Mouse (Mus musculus) kidney, embryonic 15.5 days (tissue): Measurements from ENCODE around the gene Mme. TPM values are rescaled to one million over a fixed set of nuclear protein-coding genes. Genes with fewer than 3 reads are reported as not detected.
A peak's percentile ranks its signal among the peaks of the same experiment; 100 is the strongest.

ENCODE experiments used
- ATAC-seq: fragments of 200-750 bp; cut with Nextera tagmentation; replicated peaks from 2 replicates; pipeline ENCODE4 v1.8.0; 2017; ENCODE audit warnings: moderate TSS enrichment; ENCODE audit not compliant: low FRiP score
- H3K27ac ChIP-seq: fragments of 300-500 bp; sonication (generic); 2 replicates; pipeline ENCODE4 v1.5.1; 2015; ENCODE audit warnings: mild to moderate bottlenecking, inconsistent platforms
- H3K27me3 ChIP-seq: fragments of 300-500 bp; sonication (generic); 2 replicates; pipeline ENCODE4 v1.6.1; 2015; ENCODE audit warnings: inconsistent platforms
- H3K36me3 ChIP-seq: fragments of 300-500 bp; sonication (generic); 2 replicates; pipeline ENCODE4 v1.6.1; 2015; ENCODE audit warnings: inconsistent platforms
- H3K4me1 ChIP-seq: fragments of 300-500 bp; sonication (generic); 2 replicates; pipeline ENCODE4 v1.6.1; 2015; ENCODE audit warnings: inconsistent platforms
- H3K4me2 ChIP-seq: fragments of 300-500 bp; sonication (generic); 2 replicates; pipeline ENCODE4 v1.6.1; 2015; ENCODE audit warnings: moderate library complexity, mild to moderate bottlenecking, inconsistent platforms
- H3K4me3 ChIP-seq: fragments of 300-500 bp; sonication (generic); replicated peaks from 2 replicates; pipeline ENCODE4 v1.5.1; 2015; ENCODE audit warnings: mild to moderate bottlenecking, inconsistent platforms
- H3K9ac ChIP-seq: fragments of 300-500 bp; sonication (generic); 2 replicates; pipeline ENCODE4 v1.6.1; 2015; ENCODE audit warnings: mild to moderate bottlenecking, inconsistent platforms
- H3K9me3 ChIP-seq: fragments of 300-500 bp; sonication (generic); replicated peaks from 2 replicates; pipeline ENCODE4 v1.6.1; 2016; ENCODE audit warnings: inconsistent platforms
- WGBS: fragments of 180-500 bp; shearing (Covaris S2); methylation state at CpG from one replicate; pipeline ENCODE4 v1.1.7; 2015; ENCODE audit warnings: mixed read lengths; 5-methylcytosine and 5-hydroxymethylcytosine counted together
- polyA plus RNA-seq: library from polyadenylated mRNA; unstranded; fragments of >200 nt; fragmentation: Nextera tagmentation; extraction: Ambion mirVana; gene quantifications from 2 replicates; pipeline ENCODE4 v1.2.1, GENCODE M21; 2015

Gene Mme
- polyA plus RNA-seq, 1 experiment from 2014 or later: 31.0 TPM

DNA sequence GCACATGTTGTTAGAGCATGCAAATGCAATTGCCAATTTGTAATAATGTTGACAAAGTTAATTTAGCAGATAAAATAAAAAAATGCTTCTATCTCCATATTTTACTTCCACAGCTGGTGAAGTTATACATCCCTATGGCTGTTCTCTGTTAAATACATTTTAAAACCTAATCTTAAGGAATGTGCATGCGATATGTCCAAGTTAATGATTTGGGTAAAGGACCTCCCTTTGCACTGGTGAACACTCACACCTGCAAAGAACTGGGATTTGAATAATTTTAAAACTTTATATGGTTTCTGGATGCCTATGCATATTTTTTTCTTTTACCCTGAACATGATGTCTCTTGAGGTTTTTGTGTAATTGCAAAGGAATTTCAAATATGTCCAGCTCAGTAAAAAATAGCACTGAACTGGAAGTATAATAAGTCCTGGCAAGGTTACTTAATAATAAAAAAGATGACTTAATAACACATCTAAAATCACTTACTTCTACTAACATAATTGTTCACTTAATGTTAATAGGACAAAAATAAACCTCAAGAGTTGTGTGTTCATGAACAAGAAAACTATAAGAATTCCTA, 110.4 kb downstream of the Mme start:
- Histone ChIP-seq H3K4me1 (no peaks in the 10 kb centered on the region), H3K27ac (peak overlapping the region; percentile 70; the same call in 1 of the 2 replicates), H3K36me3 (peaks cover 6% of the 10 kb centered on the region; the same call in 1 of the 2 replicates), H3K27me3 (no peaks in the 10 kb centered on the region), H3K9me3 (no peaks in the 10 kb centered on the region), H3K4me2 (no peak overlapping the region), H3K9ac (no peak overlapping the region), H3K4me3 (no peak overlapping the region)
- 69% methylated on average over 1 of the region's 1 CpGs for WGBS
- ATAC-seq: no peak; the same call in 1 of the 2 replicates

DNA sequence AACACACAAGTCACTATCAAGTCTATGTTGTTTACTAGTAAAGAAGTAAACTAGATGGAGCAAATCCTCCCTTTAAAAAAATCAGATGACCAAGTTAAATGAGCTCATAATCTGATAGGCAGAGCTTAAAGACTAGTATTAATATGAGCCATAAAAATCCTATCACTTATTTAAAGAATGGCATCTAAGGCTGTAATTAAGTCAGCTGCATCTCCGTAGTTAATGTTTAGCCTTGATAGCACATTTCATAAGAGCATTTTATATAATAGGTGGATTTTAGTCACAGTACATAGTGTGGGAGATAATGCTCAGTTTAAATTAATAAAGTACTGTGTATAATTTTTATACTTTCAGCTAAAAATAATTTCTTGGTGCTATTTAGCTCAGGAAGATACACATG, 118.2 kb downstream of the Mme start:
- Histone ChIP-seq H3K36me3 (no peaks in the 10 kb centered on the region), H3K27me3 (no peaks in the 10 kb centered on the region), H3K4me1 (no peaks in the 10 kb centered on the region), H3K27ac (no peak overlapping the region), H3K9me3 (no peaks in the 10 kb centered on the region), H3K9ac (no peak overlapping the region), H3K4me2 (no peak overlapping the region), H3K4me3 (no peak overlapping the region)
- WGBS: 83% methylated on average over 1 of the region's 1 CpGs
- ATAC-seq: no peak

GRCm38 (mm10) chr3:63384989-63385388, 143.7 kb downstream of the Mme start:
- no peaks in the 10 kb centered on the region for H3K27me3 ChIP-seq
- H3K4me3 ChIP-seq: no peak overlapping the region
- ATAC-seq: no peak
- no peak overlapping the region for H3K9ac ChIP-seq
- no peak overlapping the region for H3K4me2 ChIP-seq
- WGBS: 65% methylated on average over 2 of the region's 2 CpGs
- no peaks in the 10 kb centered on the region for H3K4me1 ChIP-seq
- no peaks in the 10 kb centered on the region for H3K9me3 ChIP-seq
- H3K27ac ChIP-seq: no peak overlapping the region
- 0 out of 2 replicates have a peak, but pooled peaks cover 5% of the 10 kb centered on the region for H3K36me3 ChIP-seq

DNA sequence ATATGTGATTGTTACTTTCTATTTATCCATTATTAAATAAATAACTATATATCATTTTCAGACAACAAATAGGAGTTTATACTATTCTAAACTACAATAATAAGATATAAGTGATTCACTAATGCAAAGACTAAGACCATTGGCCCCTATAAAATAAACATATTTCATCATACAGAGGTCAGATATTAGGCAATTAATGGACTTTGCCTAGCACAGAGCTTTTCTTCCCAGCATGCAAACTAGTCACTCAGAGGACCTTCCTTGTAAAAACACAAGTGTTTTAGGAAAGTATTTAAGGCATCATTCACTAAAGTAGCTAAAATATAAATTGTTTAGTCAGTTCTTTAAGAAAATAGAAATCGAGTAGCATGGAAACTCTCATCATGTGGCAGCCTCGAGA, 149.4 kb downstream of the Mme start:
- ATAC-seq: no peak
- H3K36me3 ChIP-seq: no peaks in the 10 kb centered on the region
- no peaks in the 10 kb centered on the region for H3K4me1 ChIP-seq
- H3K27ac ChIP-seq: no peak overlapping the region
- H3K4me2 ChIP-seq: no peak overlapping the region
- no peaks in the 10 kb centered on the region for H3K27me3 ChIP-seq
- WGBS: 72% methylated on average over 2 of the region's 2 CpGs
- H3K9me3 ChIP-seq: no peaks in the 10 kb centered on the region
- no peak overlapping the region for H3K4me3 ChIP-seq
- H3K9ac ChIP-seq: no peak overlapping the region

DNA sequence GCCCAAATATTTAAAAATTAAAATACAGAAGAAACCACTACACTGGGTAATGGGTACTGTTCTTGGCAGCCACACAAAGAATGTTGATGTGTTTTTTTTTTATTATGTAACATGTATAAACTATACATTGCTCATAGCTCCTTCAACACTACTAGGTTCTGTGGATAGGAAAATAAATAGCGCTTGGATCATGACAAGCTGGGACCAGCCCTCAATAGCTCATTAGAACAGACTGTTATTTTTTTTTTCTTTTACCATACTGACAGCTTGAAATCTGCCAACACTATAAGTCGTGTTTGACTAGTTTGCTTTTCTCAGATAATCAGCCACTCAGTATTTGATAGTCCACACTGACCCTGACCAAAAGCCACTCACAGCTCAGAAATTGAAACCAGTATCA, 150.0 kb downstream of the Mme start:
- Histone ChIP-seq H3K4me2 (no peak overlapping the region), H3K4me3 (no peak overlapping the region), H3K4me1 (no peaks in the 10 kb centered on the region), H3K27me3 (no peaks in the 10 kb centered on the region), H3K9me3 (no peaks in the 10 kb centered on the region), H3K27ac (no peak overlapping the region), H3K9ac (no peak overlapping the region), H3K36me3 (no peaks in the 10 kb centered on the region)
- WGBS: 73% methylated on average over 2 of the region's 2 CpGs
- no peak for ATAC-seq

- H3K36me3 ChIP-seq: no peaks in the 10 kb centered on the region
- no peak overlapping the region for H3K4me3 ChIP-seq
- no peak overlapping the region for H3K27ac ChIP-seq
- no peaks in the 10 kb centered on the region for H3K4me1 ChIP-seq
- H3K9me3 ChIP-seq: no peaks in the 10 kb centered on the region
- H3K27me3 ChIP-seq: no peaks in the 10 kb centered on the region
- no peak overlapping the region for H3K4me2 ChIP-seq
- no peak overlapping the region for H3K9ac ChIP-seq
- 88% methylated on average over 4 of the region's 4 CpGs for WGBS
- ATAC-seq: no peak
These were observed 153.1 kb downstream of the Mme start for GRCm38 (mm10) chr3:63394424-63394941.

- H3K9me3 ChIP-seq: no peaks in the 10 kb centered on the region
- no peaks in the 10 kb centered on the region for H3K4me1 ChIP-seq
- no peak overlapping the region for H3K4me2 ChIP-seq
- H3K9ac ChIP-seq: no peak overlapping the region
- 35% methylated on average over 4 of the region's 4 CpGs for WGBS
- H3K4me3 ChIP-seq: no peak overlapping the region
- ATAC-seq: no peak
- H3K36me3 ChIP-seq: no peaks in the 10 kb centered on the region
- H3K27ac ChIP-seq: no peak overlapping the region
- H3K27me3 ChIP-seq: no peaks in the 10 kb centered on the region
These were observed 156.8 kb downstream of the Mme start for GRCm38 (mm10) chr3:63398171-63398570.

- 81% methylated on average over 3 of the region's 3 CpGs for WGBS
- no peak overlapping the region for H3K27ac ChIP-seq
- no peak for ATAC-seq
- no peaks in the 10 kb centered on the region for H3K9me3 ChIP-seq
- H3K36me3 ChIP-seq: no peaks in the 10 kb centered on the region
- no peak overlapping the region for H3K4me2 ChIP-seq
- H3K4me3 ChIP-seq: no peak overlapping the region
- H3K4me1 ChIP-seq: no peaks in the 10 kb centered on the region
- H3K27me3 ChIP-seq: no peaks in the 10 kb centered on the region
- H3K9ac ChIP-seq: no peak overlapping the region
These were observed 165.1 kb downstream of the Mme start for GRCm38 (mm10) chr3:63406438-63406837.

GRCm38 (mm10) chr3:63411006-63411405, 169.7 kb downstream of the Mme start:
- Histone ChIP-seq H3K9ac (no peak overlapping the region), H3K27ac (no peak overlapping the region), H3K36me3 (no peaks in the 10 kb centered on the region), H3K4me2 (no peak overlapping the region), H3K4me3 (no peak overlapping the region), H3K4me1 (peaks cover 16% of the 10 kb centered on the region), H3K27me3 (no peaks in the 10 kb centered on the region), H3K9me3 (no peaks in the 10 kb centered on the region)
- WGBS: 91% methylated on average over 4 of the region's 4 CpGs
- no peak for ATAC-seq

GRCm38 (mm10) chr3:63412220-63412937, 171.0 kb downstream of the Mme start:
- H3K4me3 ChIP-seq: no peak overlapping the region
- no peaks in the 10 kb centered on the region for H3K27me3 ChIP-seq
- H3K9me3 ChIP-seq: no peaks in the 10 kb centered on the region
- H3K27ac ChIP-seq: peak overlapping the region; percentile 73
- WGBS: 41% methylated on average over 6 of the region's 6 CpGs
- H3K4me2 ChIP-seq: no peak overlapping the region
- no peak overlapping the region for H3K9ac ChIP-seq
- H3K36me3 ChIP-seq: no peaks in the 10 kb centered on the region
- ATAC-seq: peak; percentile 67; the same call in 1 of the 2 replicates
- H3K4me1 ChIP-seq: peaks cover 16% of the 10 kb centered on the region

DNA sequence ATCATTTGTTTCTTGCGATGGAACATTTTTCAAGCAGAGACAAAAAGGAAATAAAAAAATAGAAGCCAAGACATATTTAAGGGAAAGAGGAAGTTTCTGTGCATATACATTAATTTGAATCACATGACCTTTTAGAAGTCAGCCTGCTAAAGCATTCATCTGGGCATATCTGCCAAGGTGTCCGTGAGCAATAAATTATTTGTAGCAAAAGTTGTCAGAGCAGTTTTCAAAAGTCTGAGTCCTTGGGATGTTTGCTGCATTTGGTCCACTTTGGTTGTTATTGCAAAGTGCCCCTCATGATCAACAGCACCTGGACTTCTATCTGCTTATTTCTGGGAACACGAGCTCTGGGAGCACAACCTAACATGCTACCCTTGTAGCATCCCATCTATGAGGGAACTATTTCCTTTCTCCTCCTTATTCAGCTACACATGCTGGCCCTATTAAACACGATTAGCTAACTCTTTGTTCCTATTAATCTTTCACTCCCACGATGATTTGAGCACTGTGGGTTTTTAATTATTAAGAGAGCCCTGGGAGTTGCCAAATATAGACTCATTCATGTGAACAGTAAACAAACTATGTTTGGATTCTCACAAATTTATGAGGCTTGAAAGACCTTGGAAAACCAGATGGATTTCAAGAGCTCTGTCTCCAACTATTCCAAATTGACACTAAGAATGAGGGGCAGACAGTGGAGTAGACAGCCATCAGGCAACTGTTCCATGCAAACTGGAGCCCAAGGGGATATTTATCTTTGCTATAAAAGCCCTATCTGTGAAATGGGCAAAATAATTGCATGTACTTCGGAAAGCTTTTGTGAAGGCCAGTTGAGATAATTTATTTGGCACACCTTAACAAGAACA, 171.9 kb downstream of the Mme start:
- H3K4me1 ChIP-seq: peaks cover 16% of the 10 kb centered on the region
- no peak overlapping the region for H3K4me3 ChIP-seq
- peak overlapping the region; percentile 73 for H3K27ac ChIP-seq
- 22% methylated on average over 6 of the region's 6 CpGs for WGBS
- ATAC-seq: peak; percentile 92
- no peaks in the 10 kb centered on the region for H3K27me3 ChIP-seq
- no peak overlapping the region for H3K9ac ChIP-seq
- H3K9me3 ChIP-seq: no peaks in the 10 kb centered on the region
- no peaks in the 10 kb centered on the region for H3K36me3 ChIP-seq
- 0 out of 2 replicates have a peak overlapping the region, but pooled peaks have one; percentile 8 for H3K4me2 ChIP-seq

DNA sequence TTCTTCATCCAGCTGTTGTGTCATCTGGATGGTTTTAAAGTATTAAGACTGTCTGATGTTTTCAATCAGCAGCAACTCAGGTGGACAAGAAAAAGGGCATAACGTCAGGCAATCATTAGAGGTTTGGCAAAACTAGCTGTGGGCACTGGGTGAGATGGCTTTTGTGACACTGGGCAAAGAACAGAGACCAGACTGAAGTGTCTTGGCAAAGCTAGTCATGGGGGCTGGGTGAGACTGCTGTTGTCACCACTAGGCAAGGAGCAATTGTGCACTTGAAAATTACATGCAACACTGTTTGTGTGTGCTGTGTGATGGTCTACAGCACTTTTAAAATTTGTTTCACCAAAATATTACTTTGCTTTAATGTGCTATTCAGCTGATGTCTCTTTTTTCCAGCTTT, 175.9 kb downstream of the Mme start:
- H3K4me3 ChIP-seq: no peak overlapping the region
- no peaks in the 10 kb centered on the region for H3K9me3 ChIP-seq
- H3K4me2 ChIP-seq: no peak overlapping the region
- no peak for ATAC-seq
- no peak overlapping the region for H3K9ac ChIP-seq
- peaks cover 13% of the 10 kb centered on the region for H3K4me1 ChIP-seq
- H3K27ac ChIP-seq: no peak overlapping the region
- WGBS: 84% methylated on average over 1 of the region's 1 CpGs
- no peaks in the 10 kb centered on the region for H3K36me3 ChIP-seq
- no peaks in the 10 kb centered on the region for H3K27me3 ChIP-seq
